Mouse (Mus musculus) ES-Bruce4 (cell line): Measurements from ENCODE around the gene Gzmm.

Source experiments
- CTCF ChIP-seq: IDR thresholded peaks from one replicate; pipeline ENCODE4 v1.8.1; 2011; ENCODE audit warnings: low read depth, low read length
- EP300 ChIP-seq: IDR thresholded peaks from 2 replicates; pipeline ENCODE4 v1.6.1; 2011; ENCODE audit warnings: low read depth, low read length; ENCODE audit not compliant: insufficient read depth
- POLR2A ChIP-seq: IDR thresholded peaks from one replicate; pipeline ENCODE4 v1.8.1; 2011; ENCODE audit warnings: low read length; ENCODE audit not compliant: insufficient read depth

- no peak for TF ChIP-seq POLR2A
- no peak for TF ChIP-seq CTCF
- TF ChIP-seq EP300, result no peak
Observed at GRCm38 (mm10) chr10:79682551-79682915, 6.3 kb upstream of the Gzmm start.
